Mouse (Mus musculus) thymus, adult 2 months (tissue): ENCODE results near the gene Polr2a.

ENCODE experiments used
- CTCF ChIP-seq: fragments of 200-500 bp; IDR thresholded peaks from 2 replicates; pipeline ENCODE4 v1.5.1; 2012; ENCODE audit warnings: mild to moderate bottlenecking, control low read depth, low read length, moderate library complexity, borderline replicate concordance; ENCODE audit not compliant: control insufficient read depth, poor library complexity, insufficient read depth; ENCODE audit errors: extremely low read depth
- POLR2A ChIP-seq: fragments of 200-500 bp; IDR thresholded peaks from 2 replicates; pipeline ENCODE4 v1.6.1; 2012; ENCODE audit warnings: mild to moderate bottlenecking, low read length, control low read depth, moderate library complexity; ENCODE audit not compliant: control insufficient read depth, poor library complexity, insufficient read depth; ENCODE audit errors: extremely low read depth

- no peak for TF ChIP-seq CTCF
- no peak for TF ChIP-seq POLR2A
Observed at GRCm38 (mm10) chr11:69795168-69795982, 36.9 kb upstream of the Polr2a start, which contains the start of gene Chrnb1.
